ENCODE assay signal across 25 mouse cellular contexts in the genomic region with DNA sequence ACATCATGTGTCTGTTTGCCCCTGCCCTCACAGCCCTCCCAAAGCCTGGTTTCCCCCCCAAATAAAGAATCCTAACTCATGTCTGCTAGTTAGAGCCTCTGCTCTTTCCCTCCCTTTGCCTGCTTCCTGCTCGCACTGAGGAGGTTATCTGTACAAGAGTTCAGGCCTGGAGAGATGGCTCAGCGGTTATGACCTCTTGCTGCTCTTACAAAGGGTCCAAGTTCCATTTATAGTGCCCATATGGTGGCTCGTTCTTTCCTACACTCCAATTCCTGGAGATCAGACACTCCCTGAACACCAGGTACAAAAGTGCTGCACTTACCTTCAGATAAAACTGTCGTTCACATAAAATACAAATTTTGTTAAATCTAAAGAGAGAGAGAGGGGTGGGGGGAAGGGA.
"Had no signal": no experiment of that assay in that cellular context is flagged by ENCODE, and none has a peak within 500 bp of the region (broad histone marks: within the 10 kb centered on the region; RNA-seq: fewer than 3 reads in every experiment).

No protein-coding gene starts in this region.

- H3K4me1 ChIP-seq: heart, embryonic 10.5 days; heart, embryonic 12.5 days; hindbrain, embryonic 10.5 days; hindbrain, embryonic 12.5 days; kidney, embryonic 15.5 days; limb, embryonic 13.5 days; limb, embryonic 15.5 days; liver, embryonic 12.5 days had no signal

- H3K9ac ChIP-seq: heart, embryonic 12.5 days; hindbrain, embryonic 12.5 days; hindbrain, embryonic 14.5 days; kidney, embryonic 15.5 days; limb, embryonic 13.5 days; limb, embryonic 15.5 days; liver, embryonic 12.5 days had no signal

- H3K9me3 ChIP-seq: heart, embryonic 10.5 days; heart, embryonic 12.5 days; hindbrain, embryonic 10.5 days; hindbrain, embryonic 12.5 days; kidney, embryonic 15.5 days; limb, embryonic 13.5 days; limb, embryonic 15.5 days; liver, embryonic 12.5 days had no signal

- H3K27ac ChIP-seq: gastrocnemius, adult 2 months; heart, embryonic 10.5 days; hindbrain, embryonic 10.5 days; hindbrain, embryonic 12.5 days; hindbrain, embryonic 14.5 days; kidney, embryonic 15.5 days; kidney, postnatal 0 days; limb, embryonic 13.5 days; limb, embryonic 15.5 days; liver, embryonic 12.5 days had no signal

- H3K4me3 ChIP-seq: gastrocnemius, adult 2 months; heart, embryonic 10.5 days; heart, embryonic 12.5 days; hindbrain, embryonic 10.5 days; hindbrain, embryonic 12.5 days; kidney, embryonic 15.5 days; limb, embryonic 13.5 days; limb, embryonic 15.5 days; liver, embryonic 12.5 days had no signal

- ATAC-seq: hindbrain, embryonic 16.5 days; inflammation-experienced regulatory T-cells, adult 6 months; liver, embryonic 12.5 days had no signal

- H3K4me2 ChIP-seq: heart, embryonic 12.5 days; hindbrain, embryonic 12.5 days; hindbrain, embryonic 14.5 days; kidney, embryonic 15.5 days; limb, embryonic 13.5 days; limb, embryonic 15.5 days; liver, embryonic 12.5 days had no signal

- H3K27me3 ChIP-seq: heart, embryonic 12.5 days; hindbrain, embryonic 12.5 days; kidney, embryonic 15.5 days; limb, embryonic 13.5 days; limb, embryonic 15.5 days; liver, embryonic 12.5 days had no signal

- DNase-seq: gastrocnemius, adult 2 months; gastrocnemius, postnatal 10 days; gastrocnemius, postnatal 25 days; heart, postnatal 10 days; heart, postnatal 4 days; kidney, adult 11 months; kidney, adult 2 months; kidney, adult 9 months; kidney, postnatal 14 days; kidney, postnatal 36 days; layer of hippocampus, adult 9-11 months; layer of hippocampus, postnatal 36 days; left cerebral cortex, postnatal 4 days had no signal

- H3K36me3 ChIP-seq: heart, embryonic 10.5 days; heart, embryonic 12.5 days; hindbrain, embryonic 10.5 days; hindbrain, embryonic 12.5 days; kidney, embryonic 15.5 days; limb, embryonic 13.5 days; limb, embryonic 15.5 days had no signal
